Comparison of ENCODE assay signal across 9 mouse cellular contexts in genomic region chr10:81191342-81191982, GRCm38 (mm10). TPM values are rescaled to one million over a fixed set of nuclear protein-coding genes. Genes with fewer than 3 reads are reported as not detected.
DNase-seq lines count a peak whose midpoint lies in the region; ATAC-seq and TF ChIP-seq lines count a peak whose summit lies in the region.
"Had no signal": no experiment of that assay in that cellular context is flagged by ENCODE, and none has a peak within 500 bp of the region (broad histone marks: within the 10 kb centered on the region; RNA-seq: fewer than 3 reads in every experiment).

No protein-coding gene starts in this region.

- peak overlapping the region; percentile 99; the same call in 1 of the 2 replicates for H3K9ac ChIP-seq in heart, embryonic 14.5 days (ENCODE audit: low read length)
- no peak overlapping the region for H3K9ac ChIP-seq in limb, embryonic 14.5 days (ENCODE audit: low read depth, low read length, severe bottlenecking)

- H3K27ac ChIP-seq in heart, embryonic 14.5 days (replicated peaks in 1 of 2; ENCODE audit: control insufficient read depth in 1 of 2, insufficient read depth in 1 of 2, low read depth in 2 of 2, low read length in 2 of 2): peak overlapping the region; percentile 29 to 100; a peak in 2 of 4 replicates
- H3K27ac ChIP-seq in limb, embryonic 14.5 days (replicated peaks; ENCODE audit: low read depth, low read length): no peak overlapping the region

- peak; percentile 15 to 31 for DNase-seq in adrenal gland, postnatal 36 days
- no peak for DNase-seq in adrenal gland, adult (ENCODE audit: inconsistent age in 2 of 2, low spot score in 1 of 2)
- no peak for DNase-seq in limb, embryonic 14.5 days (ENCODE audit: low spot score)
- DNase-seq in splenic B cell, adult 2 months (ENCODE audit: low read depth, low spot score): peak; percentile 23
- no peak for DNase-seq in T-cell, adult 2 months (ENCODE audit: low spot score)
- DNase-seq in ovary, postnatal 10 days (ENCODE audit: low spot score): no peak

- no peaks in the 10 kb centered on the region for H3K9me3 ChIP-seq in E14TG2a.4 (ENCODE audit: low read length)
- H3K9me3 ChIP-seq in heart, embryonic 14.5 days (ENCODE audit: control insufficient read depth, low read length): no peaks in the 10 kb centered on the region
- no peaks in the 10 kb centered on the region for H3K9me3 ChIP-seq in limb, embryonic 14.5 days (ENCODE audit: control insufficient read depth, low read length)

- TF ChIP-seq CTCF in E14TG2a.4 (conservative IDR thresholded peaks at IDR 0.05; ENCODE audit: low read length): no peak

- H3K27me3 ChIP-seq in E14TG2a.4 (ENCODE audit: insufficient read depth, low read length): peaks cover 21% of the 10 kb centered on the region
- no peaks in the 10 kb centered on the region for H3K27me3 ChIP-seq in heart, embryonic 14.5 days (ENCODE audit: control insufficient read depth, insufficient read depth, low read length)
- peaks cover 21% of the 10 kb centered on the region for H3K27me3 ChIP-seq in limb, embryonic 14.5 days (ENCODE audit: control insufficient read depth, insufficient read depth, low read length)
- H3K27me3 ChIP-seq in splenic B cell, adult 2 months (ENCODE audit: control insufficient read depth, insufficient read depth, low read length, poor library complexity, severe bottlenecking): no peaks in the 10 kb centered on the region

- no peak for TF ChIP-seq POLR2A in limb, embryonic 14.5 days (IDR thresholded peaks at IDR 0.05; ENCODE audit: borderline replicate concordance, extremely low read depth, insufficient read depth, insufficient read length)

- ATAC-seq in heart, embryonic 14.5 days (ENCODE audit: insufficient number of reproducible peaks, insufficient read depth, low FRiP score, low read depth): no peak
- ATAC-seq in limb, embryonic 14.5 days (ENCODE audit: low FRiP score, low read depth): no peak

- H3K4me1 ChIP-seq in E14TG2a.4 (replicated peaks; ENCODE audit: low read depth, low read length): peaks cover 72% of the 10 kb centered on the region
- H3K4me1 ChIP-seq in heart, embryonic 14.5 days (ENCODE audit: control insufficient read depth in 2 of 2, insufficient read depth in 2 of 2, low read length in 2 of 2): peaks cover 16 to 26% of the 10 kb centered on the region in 2 experiments
- H3K4me1 ChIP-seq in limb, embryonic 14.5 days (ENCODE audit: control insufficient read depth, insufficient read depth, low read length): peaks cover 22% of the 10 kb centered on the region

- H3K36me3 ChIP-seq in E14TG2a.4 (ENCODE audit: insufficient read depth, low read length): peaks cover 39% of the 10 kb centered on the region
- peaks cover 42% of the 10 kb centered on the region for H3K36me3 ChIP-seq in heart, embryonic 14.5 days (ENCODE audit: control insufficient read depth, insufficient read depth, low read length)
- H3K36me3 ChIP-seq in limb, embryonic 14.5 days (ENCODE audit: control insufficient read depth, insufficient read depth, low read length): peaks cover 35% of the 10 kb centered on the region
- peaks cover 2% of the 10 kb centered on the region for H3K36me3 ChIP-seq in splenic B cell, adult 2 months (ENCODE audit: control insufficient read depth, insufficient read depth, low read length, poor library complexity, severe bottlenecking)

- 75% methylated on average over 18 of the region's 18 CpGs for WGBS in heart, embryonic 14.5 days
- WGBS in limb, embryonic 14.5 days: 85% methylated on average over 18 of the region's 18 CpGs

- peak overlapping the region; percentile 95; the same call in 1 of the 2 replicates for H3K4me2 ChIP-seq in heart, embryonic 14.5 days (ENCODE audit: low read length)
- peak overlapping the region; percentile 98 for H3K4me2 ChIP-seq in limb, embryonic 14.5 days (replicated peaks; ENCODE audit: low read depth, low read length, severe bottlenecking)

- H3K4me3 ChIP-seq in E14TG2a.4 (replicated peaks; ENCODE audit: low read length): peak overlapping the region; percentile 80
- no peak overlapping the region for H3K4me3 ChIP-seq in heart, embryonic 14.5 days (ENCODE audit: control insufficient read depth in 1 of 2, insufficient read depth in 1 of 2, low read depth in 1 of 2, low read length in 2 of 2)
- H3K4me3 ChIP-seq in limb, embryonic 14.5 days (replicated peaks; ENCODE audit: low read length): peak overlapping the region; percentile 66; the same call in 1 of the 2 replicates

RNA-seq across cellular contexts. Expression of gene 4930442H23Rik, which starts 7.8 kb away (rescaled TPM):
- total RNA-seq in adrenal gland, postnatal 36 days (2021): not detected
- polyA plus RNA-seq in heart, embryonic 14.5 days (2014; fragmentation: Nextera tagmentation; extraction: Ambion mirVana): not detected in 2 replicates
- not detected in 2 replicates for polyA plus RNA-seq in limb, embryonic 14.5 days (2012; rRNA removed)
- polyA plus RNA-seq in limb, embryonic 14.5 days (2014; fragmentation: Nextera tagmentation; extraction: Ambion mirVana): not detected in 2 replicates
- polyA plus RNA-seq: small intestine, adult 2 months had no signal

RNA-seq across cellular contexts. Expression of gene Dapk3, which starts 8.7 kb away (rescaled TPM):
- 10 to 100 TPM; 77.1 to 78.2 TPM for total RNA-seq in adrenal gland, postnatal 36 days (2021)
- polyA plus RNA-seq in heart, embryonic 14.5 days (2014; fragmentation: Nextera tagmentation; extraction: Ambion mirVana): 41.5 and 51.0 TPM in 2 replicates
- polyA plus RNA-seq in limb, embryonic 14.5 days (2012; rRNA removed): 73.0 and 81.8 TPM in 2 replicates
- polyA plus RNA-seq in limb, embryonic 14.5 days (2014; fragmentation: Nextera tagmentation; extraction: Ambion mirVana): 57.7 and 60.9 TPM in 2 replicates

RNA-seq across cellular contexts. Expression of gene Nmrk2, which starts 10.4 kb away (rescaled TPM):
- not detected for total RNA-seq in adrenal gland, postnatal 36 days (2021)
- 7.4 and 8.3 TPM in 2 replicates for polyA plus RNA-seq in heart, embryonic 14.5 days (2014; fragmentation: Nextera tagmentation; extraction: Ambion mirVana)
- polyA plus RNA-seq in limb, embryonic 14.5 days (2012; rRNA removed): 0.31 and 0.43 TPM in 2 replicates
- polyA plus RNA-seq in limb, embryonic 14.5 days (2014; fragmentation: Nextera tagmentation; extraction: Ambion mirVana): 0.64 and 0.87 TPM in 2 replicates
- polyA plus RNA-seq: small intestine, adult 2 months had no signal

RNA-seq across cellular contexts. Expression of gene Eef2, which starts 15.0 kb away (rescaled TPM):
- 1,000 to 10,000 TPM; 1,540 to 1,602 TPM for total RNA-seq in adrenal gland, postnatal 36 days (2021)
- 331 and 337 TPM in 2 replicates for polyA plus RNA-seq in heart, embryonic 14.5 days (2014; fragmentation: Nextera tagmentation; extraction: Ambion mirVana)
- 1,329 and 1,559 TPM in 2 replicates for polyA plus RNA-seq in limb, embryonic 14.5 days (2012; rRNA removed)
- 544 and 581 TPM in 2 replicates for polyA plus RNA-seq in limb, embryonic 14.5 days (2014; fragmentation: Nextera tagmentation; extraction: Ambion mirVana)

RNA-seq across cellular contexts. Expression of gene Pias4, which starts 23.7 kb away (rescaled TPM):
- total RNA-seq in adrenal gland, postnatal 36 days (2021): 10 to 100 TPM; 26.7 to 28.2 TPM
- 33.5 and 34.0 TPM in 2 replicates for polyA plus RNA-seq in heart, embryonic 14.5 days (2014; fragmentation: Nextera tagmentation; extraction: Ambion mirVana)
- polyA plus RNA-seq in limb, embryonic 14.5 days (2012; rRNA removed): 35.1 and 49.4 TPM in 2 replicates
- polyA plus RNA-seq in limb, embryonic 14.5 days (2014; fragmentation: Nextera tagmentation; extraction: Ambion mirVana): 40.4 and 44.2 TPM in 2 replicates

Comparison
In these comparisons a context has a peak if more than half of its experiments do, and no peak if none do; other contexts are left out.
1. DNase-seq: peak in adrenal gland, postnatal 36 days (2 of 2) and splenic B cell, adult 2 months (single experiment); none in adrenal gland, adult (0 of 2), limb, embryonic 14.5 days (single experiment), T-cell, adult 2 months (single experiment) and ovary, postnatal 10 days (single experiment).
2. H3K4me3 ChIP-seq: peak in E14TG2a.4 (single experiment) and limb, embryonic 14.5 days (single experiment); none in heart, embryonic 14.5 days (0 of 2).